Mouse (Mus musculus): ENCODE measurements around the gene Gtf2a1. TPM values are rescaled to one million over a fixed set of nuclear protein-coding genes. Genes with fewer than 3 reads are reported as not detected.

Gene Gtf2a1
- polyA plus RNA-seq (2014; fragmentation: Illumina TruSeq; extraction: RNeasy Lipid Tissue Mini Kit (QIAGEN cat#74804); ENCODE audit: low read depth, low replicate concordance) = 37.8 TPM

GRCm38 (mm10) chr12:91589847-91590690 is at the start of gene Gtf2a1:
Gene Gtf2a1 (minus strand): TSS chr12:91590487.

Other genes with a start within 250 kb of the Gtf2a1 start
- 6.3 TPM for gene Cep128, start 206.1 kb downstream of the Gtf2a1 start, polyA plus RNA-seq (2014; fragmentation: Illumina TruSeq; extraction: RNeasy Lipid Tissue Mini Kit (QIAGEN cat#74804); ENCODE audit: low read depth, low replicate concordance)
- 2.0 TPM for gene Tshr, start 205.9 kb downstream of the Gtf2a1 start, polyA plus RNA-seq (2014; fragmentation: Illumina TruSeq; extraction: RNeasy Lipid Tissue Mini Kit (QIAGEN cat#74804); ENCODE audit: low read depth, low replicate concordance)
- gene Ston2, start 197.9 kb upstream of the Gtf2a1 start, polyA plus RNA-seq (2014; fragmentation: Illumina TruSeq; extraction: RNeasy Lipid Tissue Mini Kit (QIAGEN cat#74804); ENCODE audit: low read depth, low replicate concordance) = 34.3 TPM

All from sigmoid colon, adult 10 weeks (tissue).